Mouse (Mus musculus): ENCODE results near the gene Gli2. TPM values are rescaled to one million over a fixed set of nuclear protein-coding genes. Genes with fewer than 3 reads are reported as not detected.

Gene Gli2
- polyA plus RNA-seq (2014; fragmentation: Nextera tagmentation; extraction: Ambion mirVana) = 10.3 and 12.2 TPM in 2 replicates

DNA sequence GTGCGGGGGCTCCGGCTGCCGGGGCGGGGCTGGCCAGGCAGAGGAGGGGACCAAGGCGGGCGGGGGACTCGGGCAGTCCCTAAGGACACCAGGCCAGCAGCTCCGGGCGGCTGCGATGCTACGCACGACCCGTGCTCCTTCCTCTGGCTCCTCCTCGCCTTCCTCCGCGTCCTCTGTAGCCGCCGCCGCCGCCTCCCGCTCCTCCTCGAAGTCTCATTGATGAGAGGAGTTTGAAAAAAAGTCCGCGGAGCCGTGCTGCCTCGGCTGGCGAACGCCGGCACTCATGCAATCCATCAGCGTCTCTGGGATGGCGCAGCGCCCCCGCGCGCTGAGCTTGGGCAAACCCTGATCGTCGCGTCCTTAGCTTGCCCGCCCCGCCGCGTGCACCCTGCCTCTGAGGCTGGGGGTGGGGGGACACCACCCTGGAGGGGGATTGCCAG is at the start of gene Gli2:
Gli2 (minus strand) TSS at position 218 of the 440 bp plus-strand sequence.
- Histone ChIP-seq H3K27ac (ENCODE audit: low read depth, low read length) (peak within 1 kb of the TSS; percentile 91), H3K4me1 (ENCODE audit: control insufficient read depth, insufficient read depth, low read length) (peaks cover 29% of the 10 kb centered on the region), H3K4me2 (ENCODE audit: low read depth) (peak within 1 kb of the TSS; percentile 88), H3K9ac (ENCODE audit: low read length) (peak within 1 kb of the TSS; percentile 85), H3K9me3 (ENCODE audit: control insufficient read depth, low read length) (no peaks in the 10 kb centered on the region), H3K4me3 (ENCODE audit: low read depth, low read length) (peak within 1 kb of the TSS; percentile 64), H3K27me3 (ENCODE audit: control insufficient read depth, insufficient read depth, low read length) (no peaks in the 10 kb centered on the region), H3K36me3 (ENCODE audit: control insufficient read depth, insufficient read depth, low read length) (no peaks in the 10 kb centered on the region)
- peak; percentile 94 for DNase-seq (ENCODE audit: low spot score)
- ATAC-seq (ENCODE audit: insufficient read depth, low FRiP score, low TSS enrichment) = peak; percentile 78
- WGBS = under 1% methylated on average over 42 of the region's 42 CpGs

DNA sequence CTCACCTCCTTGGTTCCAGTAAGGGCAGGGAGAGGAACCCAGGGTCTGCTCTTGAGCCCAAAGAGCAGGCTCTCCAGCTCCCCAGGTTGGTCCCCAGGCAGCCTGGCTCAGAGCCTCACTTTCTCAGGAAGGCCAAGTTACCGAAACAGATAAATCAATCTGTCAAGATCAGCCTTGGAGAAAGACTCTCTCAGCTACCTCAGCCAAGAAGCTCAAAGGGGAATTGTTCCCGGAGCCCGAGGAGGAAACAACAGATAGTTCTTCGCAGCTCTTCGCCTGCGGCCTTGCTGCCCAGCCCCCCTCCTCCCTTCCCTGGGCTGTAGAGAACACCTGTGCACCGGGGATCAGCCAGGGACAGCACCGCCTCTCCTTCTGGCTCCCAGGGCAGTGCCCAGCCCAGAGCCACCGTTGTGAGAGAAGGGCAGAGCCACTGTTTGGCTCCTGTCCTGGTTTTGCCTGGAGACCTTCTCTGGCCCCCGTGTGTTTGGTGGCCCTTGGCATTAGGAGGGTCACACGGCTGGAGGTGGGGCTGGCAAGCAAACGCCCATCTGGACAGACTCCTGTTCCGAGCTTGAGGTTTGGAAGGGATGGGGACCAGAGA is 44.6 kb upstream of the Gli2 start:
- no peaks in the 10 kb centered on the region for H3K27me3 ChIP-seq (ENCODE audit: control insufficient read depth, insufficient read depth, low read length)
- no peaks in the 10 kb centered on the region for H3K9me3 ChIP-seq (ENCODE audit: control insufficient read depth, low read length)
- no peak overlapping the region for H3K27ac ChIP-seq (ENCODE audit: low read depth, low read length)
- WGBS = 49% methylated on average over 13 of the region's 13 CpGs
- H3K36me3 ChIP-seq (ENCODE audit: control insufficient read depth, insufficient read depth, low read length) = no peaks in the 10 kb centered on the region
- no peak overlapping the region for H3K4me3 ChIP-seq (ENCODE audit: low read depth, low read length)
- no peak overlapping the region for H3K9ac ChIP-seq (ENCODE audit: low read length)
- DNase-seq (ENCODE audit: low spot score) (no peak), ATAC-seq (ENCODE audit: insufficient read depth, low FRiP score, low TSS enrichment) (no peak)
- H3K4me2 ChIP-seq (ENCODE audit: low read depth) = no peak overlapping the region
- no peaks in the 10 kb centered on the region for H3K4me1 ChIP-seq (ENCODE audit: control insufficient read depth, insufficient read depth, low read length)

DNA sequence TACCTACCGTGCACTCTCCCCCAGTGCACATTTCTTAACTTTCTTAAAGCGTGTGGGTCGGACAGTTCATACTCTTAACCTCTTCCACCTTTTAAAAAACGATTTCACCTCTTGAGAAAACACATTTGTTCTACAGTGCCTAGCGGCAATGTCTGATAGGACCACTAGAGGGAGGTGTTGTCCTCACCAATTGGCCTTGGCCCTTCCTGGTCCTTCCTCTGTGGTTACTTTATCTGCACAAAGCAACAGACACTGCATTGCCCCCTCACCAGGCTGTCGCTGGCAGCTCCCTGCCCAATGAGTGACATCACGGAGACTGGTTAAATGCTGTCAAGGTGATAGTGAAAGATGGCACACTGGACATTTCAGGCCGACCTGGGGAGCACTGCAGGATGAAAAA is 40.3 kb upstream of the Gli2 start:
- H3K27ac ChIP-seq (ENCODE audit: low read depth, low read length) = no peak overlapping the region
- no peak overlapping the region for H3K9ac ChIP-seq (ENCODE audit: low read length)
- H3K4me3 ChIP-seq (ENCODE audit: low read depth, low read length) = no peak overlapping the region
- H3K4me1 ChIP-seq (ENCODE audit: control insufficient read depth, insufficient read depth, low read length) = no peaks in the 10 kb centered on the region
- no peaks in the 10 kb centered on the region for H3K27me3 ChIP-seq (ENCODE audit: control insufficient read depth, insufficient read depth, low read length)
- no peaks in the 10 kb centered on the region for H3K9me3 ChIP-seq (ENCODE audit: control insufficient read depth, low read length)
- 18% methylated on average over 8 of the region's 8 CpGs for WGBS
- H3K4me2 ChIP-seq (ENCODE audit: low read depth) = no peak overlapping the region
- DNase-seq (ENCODE audit: low spot score) (peak; percentile 69), ATAC-seq (ENCODE audit: insufficient read depth, low FRiP score, low TSS enrichment) (peak; percentile 72; the same call in 1 of the 2 replicates)
- no peaks in the 10 kb centered on the region for H3K36me3 ChIP-seq (ENCODE audit: control insufficient read depth, insufficient read depth, low read length)

DNA sequence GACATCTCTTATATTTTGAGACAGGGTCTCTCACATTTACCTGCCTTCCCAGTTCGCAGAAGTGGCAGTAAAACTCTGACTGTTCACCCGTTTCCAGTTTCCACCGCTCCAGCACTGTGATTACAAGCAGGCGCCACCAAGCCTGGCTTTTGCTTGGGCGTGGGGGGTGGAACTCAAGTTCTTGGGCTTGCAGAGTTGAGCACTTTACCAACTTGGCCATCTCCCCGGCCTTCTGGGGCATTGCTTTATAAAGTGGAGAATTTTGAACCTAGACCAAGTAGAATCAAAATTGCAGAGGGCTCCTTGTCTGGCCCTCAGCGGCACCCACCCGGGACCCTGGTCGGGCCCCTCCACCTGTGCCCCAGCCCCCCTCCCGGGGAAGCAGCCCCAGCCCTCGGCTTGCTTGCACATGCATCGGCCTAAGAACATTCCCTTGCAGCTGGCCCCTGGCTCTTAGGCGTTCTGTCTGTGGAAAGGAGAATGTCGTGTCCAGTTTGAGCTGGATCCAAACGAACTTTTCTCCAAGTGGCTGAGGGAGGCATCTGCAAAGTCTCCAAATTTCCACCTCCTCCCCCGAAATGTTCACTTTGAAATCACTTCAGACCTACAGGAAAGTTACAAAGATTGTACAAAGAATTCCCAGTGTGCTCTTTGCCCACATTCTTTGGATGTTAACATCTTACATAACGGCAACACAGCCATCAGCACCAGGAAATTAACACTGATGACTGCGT is 36.6 kb upstream of the Gli2 start:
- H3K27me3 ChIP-seq (ENCODE audit: control insufficient read depth, insufficient read depth, low read length) = no peaks in the 10 kb centered on the region
- no peak overlapping the region for H3K9ac ChIP-seq (ENCODE audit: low read length)
- no peak overlapping the region for H3K4me2 ChIP-seq (ENCODE audit: low read depth)
- no peaks in the 10 kb centered on the region for H3K4me1 ChIP-seq (ENCODE audit: control insufficient read depth, insufficient read depth, low read length)
- H3K9me3 ChIP-seq (ENCODE audit: control insufficient read depth, low read length) = no peaks in the 10 kb centered on the region
- H3K4me3 ChIP-seq (ENCODE audit: low read depth, low read length) = no peak overlapping the region
- 84% methylated on average over 18 of the region's 18 CpGs for WGBS
- H3K36me3 ChIP-seq (ENCODE audit: control insufficient read depth, insufficient read depth, low read length) = no peaks in the 10 kb centered on the region
- no peak for DNase-seq (ENCODE audit: low spot score)
- no peak overlapping the region for H3K27ac ChIP-seq (ENCODE audit: low read depth, low read length)
- no peak for ATAC-seq (ENCODE audit: insufficient read depth, low FRiP score, low TSS enrichment)

DNA sequence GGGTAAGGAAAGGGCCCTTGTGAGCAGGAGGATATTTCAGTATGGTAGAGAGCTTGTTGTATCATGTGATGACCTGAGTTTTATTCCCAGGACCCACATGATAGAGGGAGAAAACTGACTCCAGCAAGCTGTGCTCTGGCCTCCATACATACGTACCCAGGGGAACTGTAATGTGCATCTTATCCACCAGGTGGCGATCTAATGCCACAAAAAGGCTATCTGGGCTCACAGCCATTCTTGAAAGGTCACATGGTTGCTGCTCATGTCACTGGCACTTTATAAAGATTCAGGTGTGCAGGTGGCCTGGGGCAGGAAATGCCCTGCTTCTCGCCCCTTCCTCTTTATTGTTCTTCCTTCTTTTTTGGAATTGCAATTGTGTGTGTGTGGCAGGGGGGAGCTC is 34.1 kb upstream of the Gli2 start:
- DNase-seq (ENCODE audit: low spot score) (peak; percentile 80), ATAC-seq (ENCODE audit: insufficient read depth, low FRiP score, low TSS enrichment) (peak; percentile 21; the same call in 1 of the 2 replicates)
- no peak overlapping the region for H3K9ac ChIP-seq (ENCODE audit: low read length)
- H3K4me3 ChIP-seq (ENCODE audit: low read depth, low read length) = no peak overlapping the region
- WGBS = 7% methylated on average over 3 of the region's 3 CpGs
- no peaks in the 10 kb centered on the region for H3K9me3 ChIP-seq (ENCODE audit: control insufficient read depth, low read length)
- no peak overlapping the region for H3K4me2 ChIP-seq (ENCODE audit: low read depth)
- no peak overlapping the region for H3K27ac ChIP-seq (ENCODE audit: low read depth, low read length)
- no peaks in the 10 kb centered on the region for H3K36me3 ChIP-seq (ENCODE audit: control insufficient read depth, insufficient read depth, low read length)
- no peaks in the 10 kb centered on the region for H3K4me1 ChIP-seq (ENCODE audit: control insufficient read depth, insufficient read depth, low read length)
- no peaks in the 10 kb centered on the region for H3K27me3 ChIP-seq (ENCODE audit: control insufficient read depth, insufficient read depth, low read length)

DNA sequence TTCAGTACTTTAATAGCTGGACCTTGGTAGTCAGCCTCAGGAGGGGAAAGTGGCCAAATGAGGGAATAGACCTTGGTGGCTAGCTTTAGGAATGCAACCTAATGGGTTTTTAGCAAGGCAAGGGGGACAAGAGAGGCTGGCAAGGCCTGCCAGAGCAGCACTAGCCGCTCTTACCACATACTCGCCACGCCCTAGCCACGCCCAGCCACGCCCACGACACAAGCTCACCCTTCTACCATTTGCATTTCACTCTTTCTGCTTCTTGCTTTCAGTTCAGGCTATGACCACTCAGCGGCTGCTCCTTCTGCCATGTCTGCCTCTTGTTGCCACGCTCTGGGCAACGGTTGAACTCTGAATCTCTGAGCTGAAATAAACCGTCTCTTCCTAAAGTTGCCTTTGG is 32.4 kb upstream of the Gli2 start:
- no peaks in the 10 kb centered on the region for H3K27me3 ChIP-seq (ENCODE audit: control insufficient read depth, insufficient read depth, low read length)
- H3K9me3 ChIP-seq (ENCODE audit: control insufficient read depth, low read length) = no peaks in the 10 kb centered on the region
- H3K4me1 ChIP-seq (ENCODE audit: control insufficient read depth, insufficient read depth, low read length) = no peaks in the 10 kb centered on the region
- no peaks in the 10 kb centered on the region for H3K36me3 ChIP-seq (ENCODE audit: control insufficient read depth, insufficient read depth, low read length)
- no peak overlapping the region for H3K27ac ChIP-seq (ENCODE audit: low read depth, low read length)
- 55% methylated on average over 10 of the region's 10 CpGs for WGBS
- no peak overlapping the region for H3K4me2 ChIP-seq (ENCODE audit: low read depth)
- H3K9ac ChIP-seq (ENCODE audit: low read length) = no peak overlapping the region
- DNase-seq (ENCODE audit: low spot score) = no peak
- ATAC-seq (ENCODE audit: insufficient read depth, low FRiP score, low TSS enrichment) = no peak
- no peak overlapping the region for H3K4me3 ChIP-seq (ENCODE audit: low read depth, low read length)

DNA sequence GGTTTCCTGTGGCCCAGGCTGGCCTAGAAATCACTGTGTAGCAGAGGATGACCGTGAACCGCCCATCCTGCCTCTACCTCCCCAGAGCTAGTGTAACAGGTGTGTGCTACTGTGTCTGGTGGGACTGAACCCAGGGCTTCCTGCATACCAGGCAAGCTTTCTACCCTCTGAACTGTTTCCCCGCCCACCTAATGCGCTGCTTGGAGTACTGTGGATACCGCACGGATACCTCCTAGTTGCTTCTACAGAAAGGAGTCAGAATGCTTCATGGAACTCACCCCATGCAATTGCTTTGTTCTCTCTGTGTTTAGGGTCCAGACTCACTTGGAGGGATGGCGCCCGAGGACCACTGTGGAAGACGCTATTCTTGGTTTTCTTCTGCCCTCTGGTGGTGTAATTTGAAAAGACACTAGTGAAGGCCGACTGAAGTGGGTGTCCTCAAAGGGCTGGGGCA is 30.1 kb upstream of the Gli2 start:
- no peak overlapping the region for H3K27ac ChIP-seq (ENCODE audit: low read depth, low read length)
- H3K4me3 ChIP-seq (ENCODE audit: low read depth, low read length) = no peak overlapping the region
- no peaks in the 10 kb centered on the region for H3K9me3 ChIP-seq (ENCODE audit: control insufficient read depth, low read length)
- no peaks in the 10 kb centered on the region for H3K27me3 ChIP-seq (ENCODE audit: control insufficient read depth, insufficient read depth, low read length)
- WGBS = 21% methylated on average over 10 of the region's 10 CpGs
- no peaks in the 10 kb centered on the region for H3K36me3 ChIP-seq (ENCODE audit: control insufficient read depth, insufficient read depth, low read length)
- H3K4me2 ChIP-seq (ENCODE audit: low read depth) = no peak overlapping the region
- DNase-seq (ENCODE audit: low spot score) (peak; percentile 75), ATAC-seq (ENCODE audit: insufficient read depth, low FRiP score, low TSS enrichment) (peak; percentile 77)
- no peak overlapping the region for H3K9ac ChIP-seq (ENCODE audit: low read length)
- no peaks in the 10 kb centered on the region for H3K4me1 ChIP-seq (ENCODE audit: control insufficient read depth, insufficient read depth, low read length)

DNA sequence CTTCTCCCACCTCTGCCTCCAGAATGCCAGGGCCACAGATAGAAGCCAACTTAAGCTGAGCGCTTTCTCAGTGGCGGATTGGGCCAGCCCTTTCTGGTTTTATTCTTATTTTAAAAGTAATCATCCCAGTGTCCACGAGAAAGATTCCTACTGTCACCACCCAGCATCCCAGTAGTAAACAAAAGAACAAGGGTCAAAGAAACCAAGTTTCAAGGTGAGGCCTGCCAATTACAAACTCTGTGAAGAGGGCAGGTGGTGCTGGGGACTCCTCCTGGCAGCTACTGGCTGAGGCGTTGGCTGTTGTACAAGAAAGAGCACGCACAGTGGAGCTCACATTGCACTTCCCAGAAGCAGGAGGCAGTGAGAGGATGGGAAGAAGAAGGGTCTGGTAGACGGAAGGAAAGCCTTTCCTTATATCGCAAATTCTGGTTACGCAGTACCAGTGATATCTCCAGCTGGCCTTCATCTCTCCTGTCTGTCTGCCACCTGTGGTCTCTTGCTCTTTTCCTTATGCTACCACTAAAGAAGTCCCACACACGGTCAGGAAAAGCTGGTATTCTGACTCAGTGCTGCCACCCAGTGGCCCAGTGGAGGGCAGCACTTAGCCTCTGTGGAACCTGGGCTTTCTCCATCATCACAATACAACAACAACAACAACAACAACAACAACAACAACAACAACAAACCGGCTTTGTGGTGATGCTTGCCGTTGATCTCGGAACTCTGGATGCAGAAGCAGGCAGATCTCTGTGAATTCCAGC is 29.0 kb upstream of the Gli2 start:
- no peaks in the 10 kb centered on the region for H3K9me3 ChIP-seq (ENCODE audit: control insufficient read depth, low read length)
- H3K4me1 ChIP-seq (ENCODE audit: control insufficient read depth, insufficient read depth, low read length) = no peaks in the 10 kb centered on the region
- 42% methylated on average over 12 of the region's 12 CpGs for WGBS
- H3K4me3 ChIP-seq (ENCODE audit: low read depth, low read length) = no peak overlapping the region
- DNase-seq (ENCODE audit: low spot score) (peak; percentile 82), ATAC-seq (ENCODE audit: insufficient read depth, low FRiP score, low TSS enrichment) (peak; percentile 48; the same call in 1 of the 2 replicates)
- no peaks in the 10 kb centered on the region for H3K36me3 ChIP-seq (ENCODE audit: control insufficient read depth, insufficient read depth, low read length)
- no peak overlapping the region for H3K27ac ChIP-seq (ENCODE audit: low read depth, low read length)
- no peak overlapping the region for H3K4me2 ChIP-seq (ENCODE audit: low read depth)
- H3K9ac ChIP-seq (ENCODE audit: low read length) = no peak overlapping the region
- no peaks in the 10 kb centered on the region for H3K27me3 ChIP-seq (ENCODE audit: control insufficient read depth, insufficient read depth, low read length)

All from neural tube, embryonic 11.5 days (tissue).